Mouse (Mus musculus): ENCODE data around the gene Hoxc13.

Hoxc13 gene

DNA sequence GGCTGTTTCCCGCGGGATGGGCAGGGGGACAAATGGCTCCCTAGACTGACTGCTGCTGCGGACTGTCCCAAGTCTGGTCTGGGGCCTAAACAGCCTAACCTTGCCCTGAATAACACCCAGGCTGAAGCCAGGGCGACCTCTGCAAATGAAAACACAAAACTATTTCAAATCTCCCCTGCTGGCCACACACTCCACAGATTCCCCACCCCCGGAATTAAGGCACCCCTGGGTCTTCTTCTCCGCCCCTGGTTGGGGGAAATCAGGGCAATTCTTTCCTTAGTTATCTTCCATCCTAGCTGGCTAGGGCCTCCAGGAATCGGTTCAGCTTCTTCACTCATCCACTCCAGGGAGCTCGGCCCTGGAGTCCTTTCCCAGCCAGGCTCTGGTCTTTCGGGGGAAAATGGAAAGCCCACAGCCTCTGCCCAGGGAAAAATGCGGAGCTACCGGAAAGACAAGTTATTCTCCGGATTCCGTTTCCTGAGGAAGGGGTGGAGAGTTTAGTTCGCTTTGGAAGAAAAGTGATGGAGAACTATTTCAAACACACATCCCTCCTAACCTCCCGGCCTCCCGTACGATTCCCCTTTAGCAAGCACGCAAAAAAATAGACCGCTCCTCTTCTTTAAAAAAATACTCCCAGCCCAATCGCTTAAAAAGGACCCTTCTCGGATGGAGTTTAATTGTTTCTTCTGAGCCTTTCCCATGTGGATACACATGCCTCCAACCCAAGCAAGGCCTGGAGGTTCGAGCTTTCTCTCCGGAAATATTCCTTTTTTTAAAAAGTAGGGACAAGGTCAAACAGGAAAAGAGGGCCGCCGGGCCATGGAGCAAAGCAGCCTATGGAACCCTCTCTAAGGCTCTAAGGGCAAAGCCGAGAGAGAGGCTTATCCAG is 44.3 kb downstream of the Hoxc13 start:
- no peak for DNase-seq

DNA sequence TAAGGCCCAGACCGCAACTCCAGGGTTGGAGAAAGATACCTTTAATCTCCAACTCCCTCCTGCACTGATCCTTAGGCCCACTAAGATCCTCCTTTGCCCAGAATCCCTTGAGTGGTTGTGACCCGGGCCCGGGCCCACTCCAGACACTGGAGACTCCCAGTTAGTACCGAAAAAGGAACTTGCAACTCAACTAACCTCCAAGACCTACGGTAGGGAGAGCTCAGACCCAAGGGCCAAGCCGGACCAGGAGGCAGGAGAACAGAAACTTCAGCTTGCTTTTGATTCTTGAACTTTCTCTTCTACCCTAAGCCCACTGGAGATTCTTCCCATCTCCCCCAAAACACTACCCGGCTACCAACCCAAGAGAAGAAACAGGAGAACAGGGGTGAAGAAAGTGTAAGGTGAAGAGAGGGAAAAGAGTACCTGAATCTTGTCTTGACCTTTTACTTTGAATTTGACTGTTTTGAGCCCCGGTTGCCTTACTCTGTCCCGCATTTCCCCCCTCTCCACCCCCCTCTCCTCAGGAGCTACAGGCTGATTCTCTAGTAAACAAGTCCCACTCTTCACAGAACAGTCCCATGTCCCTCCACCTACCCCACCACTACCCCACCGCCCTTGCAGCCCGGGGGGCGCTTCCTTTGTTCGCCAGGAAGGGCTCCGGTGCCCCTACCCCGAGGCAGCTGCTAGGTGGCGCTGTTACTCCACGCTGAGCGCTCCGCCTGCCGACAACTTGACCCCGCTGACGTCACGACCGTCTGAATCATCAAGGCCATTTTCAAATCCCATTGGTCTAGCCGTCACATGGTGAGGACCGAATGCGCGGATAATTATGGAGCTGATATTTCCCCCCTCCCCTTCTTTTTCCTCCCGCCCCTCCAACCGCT is 45.2 kb downstream of the Hoxc13 start:
- peak; percentile 74 for DNase-seq

DNA sequence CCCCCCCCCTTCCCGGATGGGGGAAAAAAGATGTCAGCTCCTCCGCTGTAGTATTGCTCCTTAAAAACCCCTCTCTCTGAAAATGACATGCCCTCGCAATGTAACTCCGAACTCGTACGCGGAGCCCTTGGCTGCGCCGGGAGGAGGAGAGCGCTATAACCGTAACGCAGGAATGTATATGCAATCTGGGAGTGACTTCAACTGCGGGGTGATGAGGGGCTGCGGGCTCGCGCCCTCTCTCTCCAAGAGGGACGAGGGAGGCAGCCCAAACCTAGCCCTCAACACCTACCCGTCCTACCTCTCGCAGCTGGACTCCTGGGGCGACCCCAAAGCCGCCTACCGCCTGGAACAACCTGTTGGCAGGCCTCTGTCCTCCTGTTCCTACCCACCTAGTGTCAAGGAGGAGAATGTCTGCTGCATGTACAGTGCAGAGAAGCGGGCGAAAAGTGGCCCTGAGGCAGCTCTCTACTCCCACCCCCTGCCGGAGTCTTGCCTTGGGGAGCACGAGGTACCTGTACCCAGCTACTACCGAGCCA is 45.9 kb downstream of the Hoxc13 start, which contains the start of gene Hoxc10:
TSS of gene Hoxc10 (plus strand) at position 21 of the 536 bp plus-strand sequence.
- no peak for DNase-seq

DNA sequence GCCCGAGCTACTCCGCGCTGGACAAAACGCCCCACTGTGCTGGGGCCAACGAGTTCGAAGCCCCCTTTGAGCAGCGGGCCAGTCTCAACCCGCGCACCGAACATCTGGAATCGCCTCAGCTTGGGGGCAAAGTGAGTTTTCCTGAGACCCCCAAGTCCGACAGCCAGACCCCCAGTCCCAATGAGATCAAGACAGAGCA is 46.3 kb downstream of the Hoxc13 start, which contains the start of gene Hoxc5:
TSS of gene Hoxc5 (plus strand) at position 132 of the 199 bp plus-strand sequence.
- DNase-seq = no peak

DNA sequence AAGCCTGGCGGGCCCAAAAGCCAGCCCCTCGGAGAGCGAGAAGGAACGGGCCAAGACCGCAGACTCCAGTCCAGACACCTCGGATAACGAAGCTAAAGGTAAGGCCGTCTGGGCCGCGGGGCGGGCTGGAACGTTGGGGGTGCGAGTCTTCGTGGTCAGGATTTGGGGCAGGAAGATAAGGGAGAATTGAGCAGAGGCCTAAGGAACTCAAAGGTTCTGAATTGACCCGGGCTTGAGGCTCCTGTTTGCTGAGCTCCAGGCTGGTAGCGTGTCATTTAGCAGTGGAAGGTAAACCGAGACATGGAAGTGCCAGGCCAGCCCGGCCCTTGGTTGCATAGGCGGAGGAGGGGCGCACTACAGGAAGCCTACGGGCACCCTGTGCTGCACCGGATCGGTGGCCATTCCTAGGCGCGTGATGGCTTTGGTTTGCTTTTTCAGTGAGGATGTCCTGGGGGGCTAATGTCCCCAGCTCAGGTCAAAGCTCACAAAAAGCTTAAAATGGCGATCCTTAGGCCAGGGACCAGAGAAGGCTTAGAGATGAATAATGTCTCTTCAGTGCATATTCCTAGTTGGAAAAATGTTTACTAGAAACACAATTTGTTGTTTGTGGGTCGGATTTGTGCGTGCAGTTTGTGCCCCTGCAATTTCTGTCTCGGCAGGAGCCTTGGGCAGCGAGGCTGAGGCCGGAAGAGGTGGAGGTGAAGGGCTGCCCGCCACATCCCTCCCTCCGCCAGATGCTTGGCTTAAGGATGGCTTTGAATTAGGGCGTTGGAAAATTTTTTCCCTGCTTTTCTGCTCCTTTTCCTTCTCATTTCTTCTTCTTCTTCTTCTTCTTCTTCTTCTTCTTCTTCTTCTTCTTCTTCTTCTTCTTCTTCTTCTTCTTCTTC is 46.9 kb downstream of the Hoxc13 start:
- DNase-seq = no peak

DNA sequence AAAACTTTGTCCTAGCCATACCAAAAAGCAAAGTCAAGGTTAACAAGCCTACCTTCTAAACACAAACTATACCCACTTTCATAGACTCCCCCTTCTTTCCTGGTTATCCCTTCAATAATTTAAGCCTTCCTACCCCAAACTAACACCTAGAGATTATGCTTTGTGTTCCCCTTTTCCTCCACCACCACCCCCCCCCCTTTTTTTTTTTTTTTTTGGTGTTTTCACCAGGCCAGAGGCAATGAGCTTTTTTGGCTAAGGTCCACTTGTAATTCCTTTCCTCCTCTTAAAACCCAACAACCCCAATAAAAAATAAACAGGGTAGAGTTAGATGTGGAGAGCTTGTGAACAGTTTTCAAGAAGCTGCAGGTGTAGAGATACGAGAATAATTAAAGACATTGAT is 48.4 kb downstream of the Hoxc13 start:
- no peak for DNase-seq

DNA sequence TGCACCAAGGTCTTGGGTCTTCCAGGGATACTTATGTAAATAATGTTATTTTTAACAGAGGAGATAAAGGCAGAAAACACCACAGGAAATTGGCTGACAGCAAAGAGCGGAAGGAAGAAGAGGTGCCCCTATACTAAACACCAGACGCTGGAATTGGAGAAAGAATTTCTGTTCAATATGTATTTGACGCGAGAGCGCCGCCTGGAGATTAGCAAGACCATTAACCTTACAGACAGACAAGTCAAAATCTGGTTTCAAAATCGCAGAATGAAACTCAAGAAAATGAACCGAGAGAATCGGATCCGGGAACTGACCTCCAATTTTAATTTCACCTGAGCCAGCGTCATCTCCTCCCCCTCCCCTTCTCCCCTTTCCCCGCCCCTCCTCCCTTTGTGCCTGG is 49.8 kb downstream of the Hoxc13 start:
- DNase-seq = peak; percentile 30

DNA sequence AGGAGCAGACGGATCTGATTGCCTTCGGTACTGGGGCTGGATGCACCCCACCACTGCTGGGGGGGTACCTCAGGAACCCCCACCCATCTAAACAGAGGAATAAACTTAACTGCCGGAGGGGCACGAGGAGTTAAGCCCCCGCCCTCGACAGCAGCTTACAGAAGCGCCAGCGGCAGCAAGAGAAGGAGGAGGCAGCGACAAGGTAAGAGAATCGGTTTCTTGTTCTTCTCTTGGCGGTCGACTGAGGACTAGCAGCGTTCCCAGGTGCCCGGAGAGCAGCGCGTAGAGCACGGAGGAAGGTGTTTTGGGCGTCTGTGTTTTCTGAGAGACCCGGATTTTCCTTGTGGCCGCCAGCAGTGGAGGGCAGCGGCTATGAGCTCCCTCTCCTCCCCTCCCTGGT is 51.4 kb downstream of the Hoxc13 start:
- no peak for DNase-seq

DNA sequence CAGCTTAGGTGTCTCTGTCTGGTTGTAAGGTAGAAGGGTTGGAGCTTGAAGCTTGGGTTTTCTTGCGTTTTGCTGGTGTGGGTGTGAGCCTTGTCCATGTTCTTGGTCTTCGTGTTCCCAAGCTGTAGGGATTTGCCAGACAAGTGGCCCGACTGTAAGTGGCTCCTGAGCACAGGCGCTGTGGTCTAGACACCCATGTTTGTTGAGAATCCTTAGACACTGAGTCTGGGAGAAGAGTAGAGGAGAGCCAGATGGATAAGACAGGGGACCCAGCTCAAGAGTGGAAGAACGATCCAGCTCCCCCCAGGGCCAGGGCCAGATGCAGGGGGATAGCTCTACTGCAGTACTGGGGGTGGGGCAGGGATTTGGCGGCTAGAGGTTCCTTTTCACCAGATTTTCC is 51.9 kb downstream of the Hoxc13 start:
- DNase-seq = no peak

DNA sequence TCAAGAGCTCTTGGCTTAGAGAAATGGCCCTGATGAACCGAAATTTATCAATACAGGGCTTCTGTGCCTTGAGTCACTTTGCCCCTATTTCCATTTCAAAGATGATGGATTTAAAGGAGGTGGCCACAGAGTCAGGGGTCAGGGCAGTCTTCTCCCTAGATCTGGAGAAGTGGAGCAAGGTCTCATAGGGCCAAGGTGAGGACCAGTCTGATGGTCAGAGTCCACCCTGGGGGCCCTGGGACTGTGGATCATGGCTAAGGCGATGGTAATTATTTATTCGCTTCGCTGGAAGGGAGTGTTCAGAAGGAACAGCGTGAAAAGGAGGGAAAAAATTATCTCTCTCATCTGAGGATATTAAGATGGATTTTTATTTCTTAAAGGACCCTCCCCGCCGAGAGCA is 54.1 kb downstream of the Hoxc13 start:
- no peak for DNase-seq

DNA sequence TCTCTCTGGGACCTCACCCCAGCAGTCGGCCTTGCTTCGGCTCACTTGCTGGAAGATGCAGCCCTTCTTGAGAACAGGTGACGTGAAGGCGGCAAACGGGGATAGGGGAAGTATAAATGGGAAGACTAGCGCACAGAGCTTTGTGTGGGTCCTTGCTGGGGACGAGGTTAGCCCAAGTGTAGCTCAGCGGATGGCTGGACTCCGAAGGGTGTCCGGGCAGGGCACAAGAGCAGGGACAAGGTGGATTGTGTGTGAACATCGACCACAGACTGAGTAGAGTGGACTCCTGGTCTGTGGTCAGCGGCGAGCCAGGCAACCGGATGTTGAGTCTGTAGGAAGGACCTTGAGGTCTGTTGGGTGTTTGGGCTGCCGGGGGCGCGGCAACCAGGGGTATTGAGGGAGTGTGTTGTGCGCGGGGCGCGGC is 54.8 kb downstream of the Hoxc13 start:
- DNase-seq = no peak

DNA sequence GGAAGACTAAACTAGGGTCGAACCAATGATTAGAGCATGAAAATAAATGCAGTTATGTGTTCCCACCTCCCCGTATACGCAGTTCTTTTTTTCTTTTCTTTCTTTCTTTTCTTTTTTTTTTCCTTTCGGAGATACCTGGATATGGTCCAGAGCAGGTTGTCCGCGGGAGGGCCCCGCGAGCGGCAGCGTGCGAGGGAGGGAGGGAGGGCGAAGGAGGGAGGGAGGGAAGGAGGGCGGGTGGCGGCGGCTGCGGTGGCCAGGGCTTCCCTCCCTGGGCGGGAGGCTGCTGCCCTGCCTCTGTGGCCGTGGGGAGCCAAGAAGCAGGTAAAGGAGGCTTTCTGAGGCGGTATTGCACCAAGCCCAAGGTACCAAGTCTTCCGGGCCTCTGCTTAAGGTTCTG is 55.3 kb downstream of the Hoxc13 start, which contains the start of gene Hoxc9:
TSS of gene Hoxc9 (plus strand) at position 269 of the 400 bp plus-strand sequence.
- no peak for DNase-seq

DNA sequence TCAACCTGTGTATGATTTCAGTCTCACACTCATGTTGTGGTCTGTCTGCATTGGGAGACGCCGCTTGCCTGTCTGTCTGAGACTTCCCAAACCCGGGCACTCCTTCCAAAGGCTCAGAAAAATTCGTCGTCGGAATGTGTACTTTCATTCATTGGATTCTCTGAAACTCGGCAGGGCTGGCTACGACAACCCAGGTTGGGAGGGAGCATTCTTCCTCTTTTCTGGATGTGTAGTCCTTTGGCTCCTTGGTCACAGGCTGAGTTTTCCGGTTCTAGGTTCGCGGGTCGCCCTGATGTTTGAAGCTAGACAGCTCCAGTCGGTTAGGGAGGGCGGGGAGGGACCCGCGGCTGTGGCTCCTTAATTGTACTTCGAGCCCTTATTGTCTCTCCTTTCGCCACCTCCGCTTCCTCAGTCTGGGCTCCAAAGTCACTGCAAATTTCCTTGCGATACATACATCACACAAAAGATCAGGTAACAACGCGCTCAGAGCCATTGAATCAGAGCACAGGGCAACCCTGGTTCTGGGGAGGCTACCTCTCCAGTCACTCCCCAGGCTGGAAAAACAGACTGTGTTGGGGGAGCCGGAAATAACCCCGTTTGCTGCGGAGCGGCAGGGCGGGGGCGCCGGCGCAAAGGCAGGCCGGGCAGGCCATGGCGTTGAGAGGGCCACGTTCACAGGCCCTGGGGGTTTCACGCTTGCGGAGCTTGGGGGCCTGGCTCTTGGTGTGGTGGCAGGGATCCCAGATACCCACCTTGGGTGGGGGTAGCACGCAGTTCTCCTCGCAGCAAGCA is 55.9 kb downstream of the Hoxc13 start:
- DNase-seq = no peak

DNA sequence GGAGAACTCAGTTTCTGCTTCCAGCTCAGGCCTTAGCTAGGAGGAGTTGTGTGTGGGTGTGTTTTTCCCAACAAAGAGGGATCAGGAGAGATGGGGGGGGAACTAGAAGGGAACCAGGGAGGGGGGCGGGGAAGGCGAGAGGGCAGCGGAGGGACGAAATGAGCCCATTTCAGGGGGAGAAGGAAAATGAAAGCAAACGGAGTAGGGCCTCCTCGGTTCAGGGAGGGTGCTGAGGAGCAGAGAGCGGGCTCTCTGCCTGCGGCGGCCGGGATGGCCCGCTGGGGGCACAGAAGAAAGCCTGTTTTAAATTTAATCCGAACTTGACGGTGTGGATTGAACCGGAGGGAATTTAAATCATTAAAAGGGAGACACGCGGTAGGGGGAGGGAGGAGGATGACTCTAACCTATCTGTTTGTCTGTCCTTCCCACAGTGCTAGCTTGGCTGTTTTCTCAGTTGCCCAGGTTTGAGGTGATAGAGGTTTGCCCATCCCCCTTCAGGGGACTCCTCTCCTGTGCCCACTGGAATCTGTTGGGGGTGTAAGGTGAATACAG is 56.6 kb downstream of the Hoxc13 start:
- no peak for DNase-seq

Measured in lung, postnatal 10 days (tissue).